Mouse (Mus musculus): ENCODE data around the gene Prss53. TPM values are rescaled to one million over a fixed set of nuclear protein-coding genes. Genes with fewer than 3 reads are reported as not detected.

Gene Prss53
- polyA plus RNA-seq, 1 experiment from 2014 or later, result 1.7 TPM

DNA sequence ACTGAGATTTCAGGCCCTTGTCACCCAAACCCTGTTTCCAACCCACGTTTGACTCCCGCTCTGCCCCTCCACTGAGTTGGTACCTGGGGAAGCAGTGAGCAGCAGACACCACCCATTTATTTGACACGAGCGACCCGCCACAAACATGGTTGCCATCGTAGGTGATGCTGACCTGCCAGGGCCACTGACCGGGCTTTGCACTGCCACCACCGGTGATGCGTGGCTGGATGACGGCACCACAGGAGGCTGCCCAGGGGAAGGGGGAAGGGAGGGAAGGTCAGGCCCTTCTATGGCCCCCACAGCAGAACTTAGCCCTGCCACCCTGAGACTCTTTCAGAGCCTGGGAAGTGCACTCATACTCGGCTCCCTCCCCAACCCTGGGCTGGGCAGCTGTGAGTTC, 37.0 kb upstream of the Prss53 start:
- Histone ChIP-seq H3K4me2 (no peak overlapping the region), H3K27me3 (replicated peaks) (peaks cover 23% of the 10 kb centered on the region), H3K4me3 (no peak overlapping the region), H3K27ac (ENCODE audit: poor library complexity, severe bottlenecking) (no peak overlapping the region), H3K36me3 (peaks cover 28% of the 10 kb centered on the region), H3K9ac (no peak overlapping the region), H3K9me3 (replicated peaks) (no peaks in the 10 kb centered on the region), H3K4me1 (replicated peaks) (peaks cover 26% of the 10 kb centered on the region)
- ATAC-seq (ENCODE audit: insufficient number of reproducible peaks, low FRiP score), result no peak
- WGBS, result 87% methylated on average over 11 of the region's 11 CpGs

GRCm38 (mm10) chr7:127926846-127927245, 36.1 kb upstream of the Prss53 start:
- WGBS, result 84% methylated on average over 11 of the region's 11 CpGs
- Histone ChIP-seq H3K4me2 (no peak overlapping the region), H3K36me3 (peaks cover 37% of the 10 kb centered on the region), H3K9ac (no peak overlapping the region), H3K27ac (ENCODE audit: poor library complexity, severe bottlenecking) (no peak overlapping the region), H3K27me3 (replicated peaks) (peaks cover 23% of the 10 kb centered on the region), H3K4me3 (no peak overlapping the region), H3K4me1 (replicated peaks) (peaks cover 24% of the 10 kb centered on the region), H3K9me3 (replicated peaks) (no peaks in the 10 kb centered on the region)
- no peak for ATAC-seq (ENCODE audit: insufficient number of reproducible peaks, low FRiP score)

GRCm38 (mm10) chr7:127926066-127926465, 35.3 kb upstream of the Prss53 start:
- ATAC-seq (ENCODE audit: insufficient number of reproducible peaks, low FRiP score), result no peak
- H3K4me1 ChIP-seq (replicated peaks), result peaks cover 16% of the 10 kb centered on the region
- H3K9ac ChIP-seq, result no peak overlapping the region
- H3K4me3 ChIP-seq, result no peak overlapping the region
- peaks cover 37% of the 10 kb centered on the region for H3K36me3 ChIP-seq
- H3K27me3 ChIP-seq (replicated peaks), result peaks cover 23% of the 10 kb centered on the region
- no peak overlapping the region for H3K27ac ChIP-seq (ENCODE audit: poor library complexity, severe bottlenecking)
- H3K4me2 ChIP-seq, result no peak overlapping the region
- no peaks in the 10 kb centered on the region for H3K9me3 ChIP-seq (replicated peaks)
- WGBS, result 91% methylated on average over 8 of the region's 8 CpGs

DNA sequence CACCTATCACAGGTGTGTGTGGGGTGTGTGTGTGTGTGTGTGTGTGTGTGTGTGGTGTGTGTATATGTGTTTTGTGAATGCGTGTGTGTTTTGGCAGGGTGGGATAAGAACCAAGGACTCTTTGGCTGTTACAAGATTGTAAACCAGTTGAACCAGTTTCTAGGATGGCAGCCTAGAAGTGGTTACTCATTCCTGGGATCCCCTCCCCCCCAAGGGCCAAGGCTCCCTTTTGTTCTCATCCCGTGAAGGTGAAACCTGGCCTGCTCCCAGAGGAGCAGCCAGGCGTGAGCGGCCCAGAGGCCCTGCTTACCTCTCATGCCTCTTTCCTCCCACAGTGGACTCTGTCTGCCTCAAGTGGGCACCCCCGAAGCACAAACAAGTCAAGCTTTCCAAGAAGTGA, 34.5 kb upstream of the Prss53 start:
- ATAC-seq (ENCODE audit: insufficient number of reproducible peaks, low FRiP score), result no peak
- no peaks in the 10 kb centered on the region for H3K9me3 ChIP-seq (replicated peaks)
- peaks cover 16% of the 10 kb centered on the region for H3K4me1 ChIP-seq (replicated peaks)
- H3K9ac ChIP-seq, result no peak overlapping the region
- H3K27me3 ChIP-seq (replicated peaks), result peaks cover 21% of the 10 kb centered on the region
- no peak overlapping the region for H3K4me3 ChIP-seq
- 74% methylated on average over 5 of the region's 5 CpGs for WGBS
- peaks cover 42% of the 10 kb centered on the region for H3K36me3 ChIP-seq
- no peak overlapping the region for H3K4me2 ChIP-seq
- H3K27ac ChIP-seq (ENCODE audit: poor library complexity, severe bottlenecking), result no peak overlapping the region

DNA sequence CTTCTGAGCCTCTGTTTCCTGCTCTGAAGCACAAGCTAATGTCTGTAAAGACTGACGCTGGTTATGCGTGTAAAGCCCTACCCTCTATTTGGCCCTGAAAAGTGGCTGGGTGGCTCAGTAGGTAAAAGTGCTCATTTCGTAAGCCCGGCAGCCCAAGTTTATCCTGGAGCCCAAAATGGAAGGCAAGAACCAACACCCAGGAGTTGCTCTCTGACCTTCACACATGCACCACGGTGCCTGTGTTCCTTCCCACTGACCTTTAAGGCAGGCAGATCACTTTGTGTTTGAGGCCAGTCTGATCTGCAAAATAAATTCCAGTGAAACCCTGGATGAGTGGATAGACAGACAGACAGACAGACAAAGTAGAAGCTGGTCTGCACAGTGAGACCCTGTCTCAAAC, 32.9 kb upstream of the Prss53 start:
- Histone ChIP-seq H3K27ac (ENCODE audit: poor library complexity, severe bottlenecking) (no peak overlapping the region), H3K27me3 (replicated peaks) (peaks cover 11% of the 10 kb centered on the region), H3K4me3 (no peak overlapping the region), H3K4me2 (no peak overlapping the region), H3K9ac (no peak overlapping the region), H3K9me3 (replicated peaks) (no peaks in the 10 kb centered on the region), H3K4me1 (replicated peaks) (peaks cover under 1% of the 10 kb centered on the region), H3K36me3 (peaks cover 45% of the 10 kb centered on the region)
- ATAC-seq (ENCODE audit: insufficient number of reproducible peaks, low FRiP score), result no peak
- 89% methylated on average over 5 of the region's 5 CpGs for WGBS

GRCm38 (mm10) chr7:127922451-127923275, 31.9 kb upstream of the Prss53 start:
- Histone ChIP-seq H3K4me3 (no peak overlapping the region), H3K4me2 (no peak overlapping the region), H3K27me3 (replicated peaks) (peaks cover 2% of the 10 kb centered on the region), H3K9me3 (replicated peaks) (no peaks in the 10 kb centered on the region), H3K4me1 (replicated peaks) (no peaks in the 10 kb centered on the region), H3K27ac (ENCODE audit: poor library complexity, severe bottlenecking) (no peak overlapping the region), H3K9ac (no peak overlapping the region), H3K36me3 (peaks cover 50% of the 10 kb centered on the region)
- 74% methylated on average over 6 of the region's 6 CpGs for WGBS
- no peak for ATAC-seq (ENCODE audit: insufficient number of reproducible peaks, low FRiP score)

GRCm38 (mm10) chr7:127921516-127921915, 30.7 kb upstream of the Prss53 start:
- H3K27ac ChIP-seq (ENCODE audit: poor library complexity, severe bottlenecking), result no peak overlapping the region
- no peak for ATAC-seq (ENCODE audit: insufficient number of reproducible peaks, low FRiP score)
- no peaks in the 10 kb centered on the region for H3K9me3 ChIP-seq (replicated peaks)
- no peak overlapping the region for H3K9ac ChIP-seq
- no peak overlapping the region for H3K4me3 ChIP-seq
- H3K36me3 ChIP-seq, result peaks cover 61% of the 10 kb centered on the region
- WGBS, result 64% methylated on average over 8 of the region's 8 CpGs
- no peaks in the 10 kb centered on the region for H3K4me1 ChIP-seq (replicated peaks)
- H3K4me2 ChIP-seq, result no peak overlapping the region
- H3K27me3 ChIP-seq (replicated peaks), result no peaks in the 10 kb centered on the region

DNA sequence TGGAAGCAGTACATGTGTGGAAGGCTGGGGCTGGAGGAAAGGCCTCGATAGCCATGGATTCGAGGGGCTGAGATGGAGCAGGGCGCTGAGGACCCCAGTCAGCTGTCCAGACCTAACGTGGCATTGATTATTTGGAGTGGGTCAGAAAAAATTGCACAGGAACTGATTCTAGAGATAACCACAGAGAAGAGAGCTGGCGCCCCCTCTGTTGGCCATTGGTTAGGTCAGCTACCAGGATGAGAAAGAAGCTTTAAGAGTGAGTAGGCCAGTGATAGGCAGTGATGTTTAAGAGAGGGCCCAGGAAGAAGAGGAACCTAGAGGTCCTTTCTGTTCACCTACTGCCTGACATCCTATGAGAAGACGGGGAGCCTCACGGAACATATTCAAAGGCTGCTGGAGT, 28.5 kb upstream of the Prss53 start:
- Histone ChIP-seq H3K4me3 (no peak overlapping the region), H3K9ac (no peak overlapping the region), H3K27ac (ENCODE audit: poor library complexity, severe bottlenecking) (no peak overlapping the region), H3K4me2 (no peak overlapping the region), H3K4me1 (replicated peaks) (no peaks in the 10 kb centered on the region), H3K27me3 (replicated peaks) (no peaks in the 10 kb centered on the region), H3K9me3 (replicated peaks) (no peaks in the 10 kb centered on the region), H3K36me3 (peaks cover 60% of the 10 kb centered on the region)
- 80% methylated on average over 7 of the region's 7 CpGs for WGBS
- ATAC-seq (ENCODE audit: insufficient number of reproducible peaks, low FRiP score), result no peak

DNA sequence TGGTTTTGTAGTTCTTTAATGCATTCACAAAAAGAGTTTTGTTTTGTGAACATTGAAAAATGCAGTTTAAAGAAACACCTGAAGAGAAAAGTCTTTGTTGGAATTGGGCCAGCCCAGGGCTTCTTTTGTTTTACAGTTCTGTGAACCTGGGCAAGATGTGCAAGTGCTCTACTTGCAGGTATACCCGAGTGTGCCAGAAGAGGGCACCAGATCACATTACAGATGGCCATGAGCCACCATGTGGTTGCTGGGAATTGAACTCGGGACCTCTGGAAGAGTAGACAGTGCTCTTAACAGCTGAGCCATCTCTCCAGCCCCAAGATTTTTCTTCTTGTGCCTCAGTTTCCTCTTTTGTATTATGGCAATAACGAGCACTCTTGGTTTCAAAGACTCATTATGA, 27.4 kb upstream of the Prss53 start:
- Histone ChIP-seq H3K9me3 (replicated peaks) (no peaks in the 10 kb centered on the region), H3K4me1 (replicated peaks) (peaks cover 1% of the 10 kb centered on the region; the same call in 1 of the 2 replicates), H3K27ac (ENCODE audit: poor library complexity, severe bottlenecking) (no peak overlapping the region), H3K4me3 (no peak overlapping the region), H3K9ac (no peak overlapping the region), H3K27me3 (replicated peaks) (no peaks in the 10 kb centered on the region), H3K36me3 (peaks cover 54% of the 10 kb centered on the region), H3K4me2 (no peak overlapping the region)
- WGBS, result 59% methylated on average over 3 of the region's 3 CpGs
- ATAC-seq (ENCODE audit: insufficient number of reproducible peaks, low FRiP score), result no peak

DNA sequence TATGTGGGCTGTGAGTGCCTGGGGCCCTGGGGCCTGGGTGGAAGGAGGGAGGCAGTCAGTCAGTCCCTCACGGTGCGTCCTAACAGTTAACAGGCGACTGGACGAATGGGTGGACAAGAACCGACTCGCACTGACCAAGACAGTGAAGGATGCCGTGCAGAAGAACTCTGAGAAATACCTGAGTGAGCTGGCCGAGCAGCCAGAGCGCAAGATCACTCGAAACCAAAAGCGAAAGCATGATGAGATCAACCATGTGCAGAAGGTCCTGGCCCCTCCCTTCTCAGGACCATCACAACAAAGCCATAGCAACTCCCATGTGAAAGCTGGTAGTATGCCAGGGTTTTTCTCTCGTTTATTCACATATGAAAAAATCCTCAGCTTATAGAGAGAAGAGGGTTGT, 24.5 kb upstream of the Prss53 start:
- no peaks in the 10 kb centered on the region for H3K9me3 ChIP-seq (replicated peaks)
- no peak for ATAC-seq (ENCODE audit: insufficient number of reproducible peaks, low FRiP score)
- peaks cover 5% of the 10 kb centered on the region; the same call in 1 of the 2 replicates for H3K4me1 ChIP-seq (replicated peaks)
- WGBS, result 90% methylated on average over 12 of the region's 12 CpGs
- no peak overlapping the region for H3K4me2 ChIP-seq
- H3K36me3 ChIP-seq, result peaks cover 35% of the 10 kb centered on the region
- no peak overlapping the region for H3K9ac ChIP-seq
- no peak overlapping the region for H3K27ac ChIP-seq (ENCODE audit: poor library complexity, severe bottlenecking)
- no peak overlapping the region for H3K4me3 ChIP-seq
- no peaks in the 10 kb centered on the region for H3K27me3 ChIP-seq (replicated peaks)

- H3K4me3 ChIP-seq, result peak overlapping the region; percentile 87
- WGBS, result 13% methylated on average over 4 of the region's 4 CpGs
- no peaks in the 10 kb centered on the region for H3K27me3 ChIP-seq (replicated peaks)
- H3K36me3 ChIP-seq, result peaks cover 50% of the 10 kb centered on the region
- H3K4me1 ChIP-seq (replicated peaks), result peaks cover 5% of the 10 kb centered on the region; the same call in 1 of the 2 replicates
- no peaks in the 10 kb centered on the region for H3K9me3 ChIP-seq (replicated peaks)
- no peak overlapping the region for H3K27ac ChIP-seq (ENCODE audit: poor library complexity, severe bottlenecking)
- H3K9ac ChIP-seq, result peak overlapping the region; percentile 89; the same call in 1 of the 2 replicates
- ATAC-seq (ENCODE audit: insufficient number of reproducible peaks, low FRiP score), result no peak
- H3K4me2 ChIP-seq, result peak overlapping the region; percentile 74
Observed at GRCm38 (mm10) chr7:127912938-127913337, 22.2 kb upstream of the Prss53 start.

Data from heart, embryonic 12.5 days (tissue).